Mouse (Mus musculus) gastrocnemius, postnatal 14 days (tissue): ENCODE measurements around the gene BC037034. TPM values are rescaled to one million over a fixed set of nuclear protein-coding genes. Genes with fewer than 3 reads are reported as not detected.
A peak's percentile ranks its signal among the peaks of the same experiment; 100 is the strongest.
"Not testable (repeated sequence)": the region's sequence is repeated elsewhere in the genome, so short reads cannot be mapped to it uniquely, and the experiment has no call there.

Experiments
- DNase-seq: peaks from one replicate; pipeline ENCODE4 v3.0.0; 2021; ENCODE audit warnings: mixed read lengths
- intact Hi-C: fragments of 180-260 bp; cut with DNase I; formaldehyde crosslinking; loops from one replicate; pipeline ENCODE4 v1.15.1; 2025; ENCODE audit warnings: low total_unique reads
- total RNA-seq, 2 experiments: library from RNA; stranded (reverse); gene quantifications; 2 replicates each; pipeline ENCODE4 v1.2.3; 2021

BC037034 gene
- total RNA-seq, 2 experiments from 2014 or later: 3.4 to 4.6 TPM

GRCm38 (mm10) chr5:138225700-138226099, 38.1 kb downstream of the BC037034 start, which contains the start of gene Nxpe5:
TSS of gene Nxpe5 (plus strand) at chr5:138225898.
- intact Hi-C loops: no loop called here
- DNase-seq: no peak

- intact Hi-C loops: no loop called here
- DNase-seq: no peak
Measured at GRCm38 (mm10) chr5:138223287-138223686, 40.5 kb downstream of the BC037034 start.

GRCm38 (mm10) chr5:138222111-138222510, 41.7 kb downstream of the BC037034 start:
- peak; percentile 85 for DNase-seq
- intact Hi-C loops: no loop called here

- intact Hi-C loops: no loop called here
Measured at GRCm38 (mm10) chr5:138219864-138220263, 44.0 kb downstream of the BC037034 start.

GRCm38 (mm10) chr5:138216632-138217031, 47.2 kb downstream of the BC037034 start:
- intact Hi-C loops, DNase-seq: not testable (repeated sequence)

More at GRCm38 (mm10) chr5:138219864-138220263, 44.0 kb downstream of the BC037034 start:
- DNase-seq: no peak

Other genes starting within 250 kb of the BC037034 start
- not detected for gene Smok3a, start 242.8 kb downstream of the BC037034 start, total RNA-seq
- not detected for gene Smok3b, start 242.6 kb downstream of the BC037034 start, total RNA-seq
- gene Smok3c, start 210.8 kb downstream of the BC037034 start, total RNA-seq: not detected
- 10 to 100 TPM; 10.8 to 11.2 TPM for gene Zkscan1, start 178.9 kb downstream of the BC037034 start, total RNA-seq
- 10 to 100 TPM; 10.3 to 10.6 TPM for gene Zscan21, start 147.1 kb downstream of the BC037034 start, total RNA-seq
- gene Zfp113, start 108.3 kb downstream of the BC037034 start, total RNA-seq: 1 to 10 TPM; 5.3 to 6.0 TPM
- gene Cops6, start 103.0 kb downstream of the BC037034 start, total RNA-seq: 100 to 1,000 TPM; 107 to 110 TPM
- 10 to 100 TPM in 1 of 2 experiments, 1 to 10 TPM in 1; 7.6 to 10.1 TPM for gene Ap4m1, start 92.0 kb downstream of the BC037034 start, total RNA-seq
- 10 to 100 TPM; 10.7 to 11.8 TPM for gene Mcm7, start 91.6 kb downstream of the BC037034 start, total RNA-seq
- 10 to 100 TPM; 20.8 to 24.8 TPM for gene Taf6, start 76.6 kb downstream of the BC037034 start, total RNA-seq
- 1 to 10 TPM; 6.4 to 7.2 TPM for gene Cnpy4, start 76.5 kb downstream of the BC037034 start, total RNA-seq
- gene Mblac1, start 69.7 kb downstream of the BC037034 start, total RNA-seq: 1 to 10 TPM; 2.6 to 2.9 TPM
- gene Nxpe5, start 38.1 kb downstream of the BC037034 start, total RNA-seq: under 1 TPM; 0.58 to 0.98 TPM
- gene Lamtor4, start 8.6 kb downstream of the BC037034 start, total RNA-seq: 10 to 100 TPM; 52.6 to 60.5 TPM
- under 1 TPM; 0.51 to 0.55 TPM for gene Gal3st4, start 8.8 kb upstream of the BC037034 start, total RNA-seq
- gene Gm43720, start 15.9 kb upstream of the BC037034 start, total RNA-seq: not detected
- under 1 TPM; 0.44 to 0.47 TPM for gene Gpc2, start 16.0 kb upstream of the BC037034 start, total RNA-seq
- gene Stag3, start 16.2 kb upstream of the BC037034 start, total RNA-seq: under 1 TPM in 1 of 2 experiments, not detected in 1; 0.49 TPM
- not detected for gene Pvrig, start 77.9 kb upstream of the BC037034 start, total RNA-seq
- 1 to 10 TPM; 3.2 to 3.6 TPM for gene Zfp157, start 177.4 kb upstream of the BC037034 start, total RNA-seq